12 mouse cellular contexts compared by ENCODE assay signal in the genomic region with DNA sequence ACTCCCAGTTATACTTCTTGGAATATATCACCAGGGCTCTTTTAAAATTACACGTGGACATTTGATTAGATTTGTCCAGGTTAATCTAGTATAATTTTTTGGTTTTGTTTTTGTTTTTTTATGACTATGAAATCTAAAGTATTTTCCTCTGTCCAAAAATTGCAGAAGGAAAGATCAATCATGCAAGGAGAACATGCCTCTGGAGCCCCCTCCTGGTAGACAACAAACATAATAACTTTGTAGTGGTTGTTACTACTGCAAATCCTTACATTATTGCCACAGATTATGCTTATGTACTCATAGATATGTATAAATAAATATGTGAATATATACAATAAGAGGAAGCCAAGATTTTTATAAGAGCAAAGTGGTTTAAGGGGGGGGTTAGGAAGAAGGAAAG.
A peak's percentile ranks its signal among the peaks of the same experiment; 100 is the strongest.
DNase-seq lines count a peak whose midpoint lies in the region; ATAC-seq and TF ChIP-seq lines count a peak whose summit lies in the region.
"Had no signal": no experiment of that assay in that cellular context is flagged by ENCODE, and none has a peak within 500 bp of the region (broad histone marks: within the 10 kb centered on the region; RNA-seq: fewer than 3 reads in every experiment).

No protein-coding gene starts in this region.

- H3K4me2 ChIP-seq in intestine, postnatal 0 days (replicated peaks; ENCODE audit: low read depth): no peak overlapping the region
- no peak overlapping the region for H3K4me2 ChIP-seq in intestine, embryonic 15.5 days (replicated peaks)
- no peak overlapping the region for H3K4me2 ChIP-seq in lung, embryonic 14.5 days
- H3K4me2 ChIP-seq: limb, embryonic 13.5 days; midbrain, embryonic 12.5 days had no signal

- 58% methylated on average over 1 of the region's 1 CpGs for WGBS in intestine, postnatal 0 days
- 47% methylated on average over 1 of the region's 1 CpGs for WGBS in intestine, embryonic 15.5 days
- WGBS in lung, embryonic 14.5 days: 52% methylated on average over 1 of the region's 1 CpGs

- no peak overlapping the region for H3K4me3 ChIP-seq in intestine, postnatal 0 days (ENCODE audit: low read depth, low read length)
- H3K4me3 ChIP-seq in intestine, embryonic 15.5 days (replicated peaks): no peak overlapping the region
- no peak overlapping the region for H3K4me3 ChIP-seq in lung, embryonic 14.5 days (ENCODE audit: low read depth, low read length)
- H3K4me3 ChIP-seq: limb, embryonic 13.5 days; midbrain, embryonic 12.5 days had no signal

- H3K36me3 ChIP-seq in intestine, postnatal 0 days (ENCODE audit: control insufficient read depth, insufficient read depth): no peaks in the 10 kb centered on the region
- H3K36me3 ChIP-seq in intestine, embryonic 15.5 days: no peaks in the 10 kb centered on the region
- H3K36me3 ChIP-seq in lung, embryonic 14.5 days (ENCODE audit: insufficient read depth): no peaks in the 10 kb centered on the region
- H3K36me3 ChIP-seq: limb, embryonic 13.5 days; midbrain, embryonic 12.5 days had no signal

- peak; percentile 40 for TF ChIP-seq CTCF in intestine, postnatal 0 days (IDR thresholded peaks at IDR 0.05; ENCODE audit: low read depth)
- TF ChIP-seq CTCF in lung, embryonic 14.5 days (IDR thresholded peaks at IDR 0.05; ENCODE audit: low read depth): peak; percentile 30; the same call in 1 of the 2 replicates

- ATAC-seq in intestine, postnatal 0 days: no peak
- ATAC-seq in intestine, embryonic 15.5 days: no peak
- ATAC-seq in lung, embryonic 14.5 days (ENCODE audit: insufficient read depth): no peak
- 0 out of 2 replicates have a peak, but pooled peaks have one; percentile 36 for ATAC-seq in common myeloid progenitor, adult 5-6 weeks (replicated peaks; ENCODE audit: low read depth, poor library complexity, severe bottlenecking)

- H3K4me1 ChIP-seq in intestine, postnatal 0 days (replicated peaks; ENCODE audit: control insufficient read depth, insufficient read depth, low read length): no peaks in the 10 kb centered on the region
- H3K4me1 ChIP-seq in intestine, embryonic 15.5 days (replicated peaks): no peaks in the 10 kb centered on the region
- no peaks in the 10 kb centered on the region for H3K4me1 ChIP-seq in lung, embryonic 14.5 days (ENCODE audit: insufficient read depth)
- H3K4me1 ChIP-seq: limb, embryonic 13.5 days; midbrain, embryonic 12.5 days had no signal

- H3K9ac ChIP-seq in intestine, postnatal 0 days (ENCODE audit: low read depth, low read length): no peak overlapping the region
- no peak overlapping the region for H3K9ac ChIP-seq in intestine, embryonic 15.5 days
- no peak overlapping the region for H3K9ac ChIP-seq in lung, embryonic 14.5 days
- H3K9ac ChIP-seq: limb, embryonic 13.5 days; midbrain, embryonic 12.5 days had no signal

- no peaks in the 10 kb centered on the region for H3K9me3 ChIP-seq in intestine, postnatal 0 days (ENCODE audit: control insufficient read depth)
- no peaks in the 10 kb centered on the region for H3K9me3 ChIP-seq in intestine, embryonic 15.5 days
- no peaks in the 10 kb centered on the region for H3K9me3 ChIP-seq in lung, embryonic 14.5 days (ENCODE audit: low read depth, low read length)
- H3K9me3 ChIP-seq: limb, embryonic 13.5 days; midbrain, embryonic 12.5 days had no signal

- H3K27me3 ChIP-seq in intestine, postnatal 0 days (replicated peaks; ENCODE audit: control insufficient read depth, insufficient read depth, low read length): no peaks in the 10 kb centered on the region
- H3K27me3 ChIP-seq in intestine, embryonic 15.5 days (replicated peaks): no peaks in the 10 kb centered on the region
- H3K27me3 ChIP-seq in lung, embryonic 14.5 days (ENCODE audit: insufficient read depth, low read length): no peaks in the 10 kb centered on the region
- H3K27me3 ChIP-seq: limb, embryonic 13.5 days; midbrain, embryonic 12.5 days had no signal

- peak; percentile 10 to 16 for DNase-seq in cerebellum, postnatal 14 days
- no peak for DNase-seq in cerebellum, adult 9-10 months
- DNase-seq in lung, embryonic 14.5 days: peak; percentile 17
- DNase-seq in lung, adult 18-20 months: no peak
- DNase-seq in thymus, postnatal 36 days: no peak
- DNase-seq: cerebellum, adult 2 months; thymus, postnatal 25 days had no signal

- no peak overlapping the region for H3K27ac ChIP-seq in intestine, postnatal 0 days (ENCODE audit: low read depth, low read length)
- no peak overlapping the region for H3K27ac ChIP-seq in intestine, embryonic 15.5 days
- H3K27ac ChIP-seq in lung, embryonic 14.5 days (ENCODE audit: low read depth): no peak overlapping the region
- H3K27ac ChIP-seq: limb, embryonic 13.5 days; midbrain, embryonic 12.5 days had no signal

Comparison
In these comparisons a context has a peak if more than half of its experiments do, and no peak if none do; other contexts are left out.
1. DNase-seq: peak in cerebellum, postnatal 14 days (2 of 2) and lung, embryonic 14.5 days (single experiment); none in cerebellum, adult 9-10 months (single experiment), lung, adult 18-20 months (0 of 2) and thymus, postnatal 36 days (0 of 2).